Mouse (Mus musculus) hematopoietic stem cell, adult 5-6 weeks (primary cell): Measurements from ENCODE around the gene Madd. TPM values are rescaled to one million over a fixed set of nuclear protein-coding genes. Genes with fewer than 3 reads are reported as not detected.

Experiments used
- total RNA-seq: library from RNA; stranded (forward); fragments of 172-1452, 232-1000 nt; gene quantifications from 2 replicates; pipeline ENCODE4 v1.2.3, GENCODE M21; 2017

The Madd gene
- total RNA-seq, 1 experiment from 2014 or later, result 41.4 TPM

Other genes with a start within 250 kb of the Madd start
- 34.6 and 53.8 TPM in 2 replicates for gene Celf1, start 243.5 kb downstream of the Madd start, total RNA-seq
- 0.88 and 2.6 TPM in 2 replicates for gene Rapsn, start 148.2 kb downstream of the Madd start, total RNA-seq
- gene Psmc3, start 129.8 kb downstream of the Madd start, total RNA-seq, result 238 and 247 TPM in 2 replicates
- gene Slc39a13, start 113.4 kb downstream of the Madd start, total RNA-seq, result 12.1 and 16.8 TPM in 2 replicates
- gene Spi1, start 101.4 kb downstream of the Madd start, total RNA-seq, result 58.4 and 63.2 TPM in 2 replicates
- gene Mybpc3, start 65.7 kb downstream of the Madd start, total RNA-seq, result 0.69 TPM in 1 of 2 replicates, not detected in the other
- 0.25 TPM in 1 of 2 replicates, not detected in the other for gene Nr1h3, start 19.0 kb upstream of the Madd start, total RNA-seq
- 7.9 and 11.4 TPM in 2 replicates for gene Acp2, start 19.0 kb upstream of the Madd start, total RNA-seq
- gene Ddb2, start 53.1 kb upstream of the Madd start, total RNA-seq, result 30.8 and 33.9 TPM in 2 replicates
- gene Pacsin3, start 72.1 kb upstream of the Madd start, total RNA-seq, result 0.35 and 3.0 TPM in 2 replicates
- 32.4 and 47.7 TPM in 2 replicates for gene Arfgap2, start 81.1 kb upstream of the Madd start, total RNA-seq